Mouse (Mus musculus): ENCODE measurements around the gene Trpc4. TPM values are rescaled to one million over a fixed set of nuclear protein-coding genes. Genes with fewer than 3 reads are reported as not detected.

Trpc4 gene
- polyA plus RNA-seq, 1 experiment from 2014 or later = 1.1 TPM

- H3K27me3 ChIP-seq = no peaks in the 10 kb centered on the region
- no peaks in the 10 kb centered on the region for H3K36me3 ChIP-seq
- no peaks in the 10 kb centered on the region for H3K9me3 ChIP-seq (replicated peaks)
- no peak overlapping the region for H3K27ac ChIP-seq
- 39% methylated on average over 3 of the region's 3 CpGs for WGBS
- no peaks in the 10 kb centered on the region for H3K4me1 ChIP-seq
- no peak overlapping the region for H3K4me2 ChIP-seq
- ATAC-seq (replicated peaks; ENCODE audit: low FRiP score) = no peak
- H3K9ac ChIP-seq = no peak overlapping the region
- H3K4me3 ChIP-seq (replicated peaks) = no peak overlapping the region
Observed at GRCm38 (mm10) chr3:54289731-54290130, 133.9 kb downstream of the Trpc4 start.

GRCm38 (mm10) chr3:54310604-54311003, 154.8 kb downstream of the Trpc4 start:
- Histone ChIP-seq H3K27ac (no peak overlapping the region), H3K9ac (no peak overlapping the region), H3K4me1 (no peaks in the 10 kb centered on the region), H3K27me3 (no peaks in the 10 kb centered on the region), H3K4me3 (replicated peaks) (no peak overlapping the region), H3K9me3 (replicated peaks) (no peaks in the 10 kb centered on the region), H3K4me2 (no peak overlapping the region), H3K36me3 (no peaks in the 10 kb centered on the region)
- 20% methylated on average over 5 of the region's 5 CpGs for WGBS
- peak; percentile 36; the same call in 1 of the 2 replicates for ATAC-seq (replicated peaks; ENCODE audit: low FRiP score)

- Histone ChIP-seq H3K27ac (no peak overlapping the region), H3K4me3 (replicated peaks) (no peak overlapping the region), H3K36me3 (no peaks in the 10 kb centered on the region), H3K9ac (no peak overlapping the region), H3K4me1 (no peaks in the 10 kb centered on the region), H3K27me3 (no peaks in the 10 kb centered on the region), H3K9me3 (replicated peaks) (no peaks in the 10 kb centered on the region), H3K4me2 (no peak overlapping the region)
- WGBS = 72% methylated on average over 2 of the region's 2 CpGs
- no peak for ATAC-seq (replicated peaks; ENCODE audit: low FRiP score)
Observed at GRCm38 (mm10) chr3:54314055-54314454, 158.2 kb downstream of the Trpc4 start.

GRCm38 (mm10) chr3:54352891-54353652, 197.2 kb downstream of the Trpc4 start:
- Histone ChIP-seq H3K9ac (no peak overlapping the region), H3K27ac (no peak overlapping the region), H3K4me1 (peaks cover 3% of the 10 kb centered on the region; the same call in 1 of the 2 replicates), H3K9me3 (replicated peaks) (no peaks in the 10 kb centered on the region), H3K27me3 (no peaks in the 10 kb centered on the region), H3K36me3 (no peaks in the 10 kb centered on the region), H3K4me2 (no peak overlapping the region), H3K4me3 (replicated peaks) (no peak overlapping the region)
- peak; percentile 70; the same call in 1 of the 2 replicates for ATAC-seq (replicated peaks; ENCODE audit: low FRiP score)
- WGBS = 28% methylated on average over 9 of the region's 9 CpGs

GRCm38 (mm10) chr3:54357561-54357960, 201.7 kb downstream of the Trpc4 start:
- peaks cover 18% of the 10 kb centered on the region for H3K4me1 ChIP-seq
- WGBS = 73% methylated on average over 3 of the region's 3 CpGs
- H3K36me3 ChIP-seq = no peaks in the 10 kb centered on the region
- ATAC-seq (replicated peaks; ENCODE audit: low FRiP score) = no peak
- no peak overlapping the region for H3K4me3 ChIP-seq (replicated peaks)
- no peaks in the 10 kb centered on the region for H3K27me3 ChIP-seq
- H3K4me2 ChIP-seq = no peak overlapping the region
- no peak overlapping the region for H3K9ac ChIP-seq
- H3K9me3 ChIP-seq (replicated peaks) = no peaks in the 10 kb centered on the region
- H3K27ac ChIP-seq = no peak overlapping the region

GRCm38 (mm10) chr3:54358463-54359189, 202.8 kb downstream of the Trpc4 start:
- no peaks in the 10 kb centered on the region for H3K9me3 ChIP-seq (replicated peaks)
- peak overlapping the region; percentile 76 for H3K27ac ChIP-seq
- peak; percentile 89 for ATAC-seq (replicated peaks; ENCODE audit: low FRiP score)
- no peak overlapping the region for H3K9ac ChIP-seq
- WGBS = 8% methylated on average over 15 of the region's 15 CpGs
- H3K4me2 ChIP-seq = peak overlapping the region; percentile 49
- H3K27me3 ChIP-seq = no peaks in the 10 kb centered on the region
- peaks cover 18% of the 10 kb centered on the region for H3K4me1 ChIP-seq
- peak overlapping the region; percentile 21; the same call in 1 of the 2 replicates for H3K4me3 ChIP-seq (replicated peaks)
- H3K36me3 ChIP-seq = no peaks in the 10 kb centered on the region

GRCm38 (mm10) chr3:54360897-54361296, 205.1 kb downstream of the Trpc4 start, which contains the start of gene Postn:
TSS of gene Postn (plus strand) at chr3:54361109.
- Histone ChIP-seq H3K9me3 (replicated peaks) (no peaks in the 10 kb centered on the region), H3K27ac (no peak within 1 kb of the TSS), H3K36me3 (no peaks in the 10 kb centered on the region), H3K27me3 (no peaks in the 10 kb centered on the region), H3K9ac (no peak within 1 kb of the TSS), H3K4me3 (replicated peaks) (peak within 1 kb of the TSS; percentile 19), H3K4me2 (peak within 1 kb of the TSS; percentile 35), H3K4me1 (peaks cover 18% of the 10 kb centered on the region)
- 41% methylated on average over 6 of the region's 6 CpGs for WGBS
- ATAC-seq (replicated peaks; ENCODE audit: low FRiP score) = 0 out of 2 replicates have a peak, but pooled peaks have one; percentile 46

GRCm38 (mm10) chr3:54361656-54362055, 205.8 kb downstream of the Trpc4 start:
- H3K27ac ChIP-seq = no peak overlapping the region
- H3K9ac ChIP-seq = no peak overlapping the region
- no peak overlapping the region; the same call in 1 of the 2 replicates for H3K4me3 ChIP-seq (replicated peaks)
- no peaks in the 10 kb centered on the region for H3K9me3 ChIP-seq (replicated peaks)
- H3K36me3 ChIP-seq = no peaks in the 10 kb centered on the region
- no peaks in the 10 kb centered on the region for H3K27me3 ChIP-seq
- H3K4me2 ChIP-seq = no peak overlapping the region
- H3K4me1 ChIP-seq = peaks cover 18% of the 10 kb centered on the region
- ATAC-seq (replicated peaks; ENCODE audit: low FRiP score) = no peak

Other genes starting within 250 kb of the Trpc4 start
- gene Postn, start 205.1 kb downstream of the Trpc4 start, polyA plus RNA-seq (2015; fragmentation: Nextera tagmentation; extraction: Ambion mirVana) = 117 and 153 TPM in 2 replicates